Mouse (Mus musculus) liver, adult 2 months (tissue): ENCODE results near the gene Plekhg1. TPM values are rescaled to one million over a fixed set of nuclear protein-coding genes. Genes with fewer than 3 reads are reported as not detected.

Experiments
- DNase-seq: peaks from one replicate; pipeline ENCODE4 v3.0.0-alpha.2; 2011; ENCODE audit warnings: low read depth, low spot score; ENCODE audit errors: extremely low read depth
- H3K27ac ChIP-seq: fragments of 200-500 bp; replicated peaks from 2 replicates; pipeline ENCODE4 v1.5.1; 2012; ENCODE audit warnings: low read depth, mild to moderate bottlenecking, control low read depth, inconsistent platforms, low read length; ENCODE audit not compliant: insufficient read depth
- H3K27me3 ChIP-seq: fragments of 200-500 bp; 2 replicates; pipeline ENCODE4 v1.6.1; 2012; ENCODE audit warnings: mild to moderate bottlenecking, moderate library complexity, low read length, inconsistent platforms; ENCODE audit not compliant: control insufficient read depth, insufficient read depth
- H3K36me3 ChIP-seq: fragments of 200-500 bp; 2 replicates; pipeline ENCODE4 v1.6.1; 2012; ENCODE audit warnings: low read length, inconsistent platforms; ENCODE audit not compliant: control insufficient read depth, insufficient read depth
- H3K4me1 ChIP-seq: fragments of 200-500 bp; 2 replicates; pipeline ENCODE4 v1.6.1; 2011; ENCODE audit warnings: low read length; ENCODE audit not compliant: control insufficient read depth, insufficient read depth
- H3K4me3 ChIP-seq: fragments of 200-500 bp; 2 replicates; pipeline ENCODE4 v1.5.1; 2011; ENCODE audit warnings: low read depth, mild to moderate bottlenecking, control low read depth, low read length, moderate library complexity; ENCODE audit not compliant: insufficient read depth
- H3K79me2 ChIP-seq: fragments of 200-500 bp; 2 replicates; pipeline ENCODE4 v1.6.1; 2012; ENCODE audit warnings: inconsistent platforms, mild to moderate bottlenecking, low read length, moderate library complexity; ENCODE audit not compliant: control insufficient read depth, insufficient read depth
- H3K9ac ChIP-seq: fragments of 200-500 bp; 2 replicates; pipeline ENCODE4 v1.6.1; 2012; ENCODE audit warnings: low read depth, mild to moderate bottlenecking, control low read depth, inconsistent platforms, low read length
- CTCF ChIP-seq: fragments of 200-500 bp; IDR thresholded peaks from 2 replicates; pipeline ENCODE4 v1.5.1; 2011; ENCODE audit warnings: low read depth, low read length, control low read depth
- POLR2A ChIP-seq: fragments of 200-500 bp; IDR thresholded peaks from 2 replicates; pipeline ENCODE4 v1.6.1; 2011; ENCODE audit warnings: low read length, control low read depth; ENCODE audit not compliant: insufficient read depth; ENCODE audit errors: extremely low read depth
- WGBS: fragments of 180-500 bp; shearing (Covaris S2); methylation state at CpG from one replicate; pipeline ENCODE4 v1.1.7; 2018; 5-methylcytosine and 5-hydroxymethylcytosine counted together
- polyA plus RNA-seq: library from polyadenylated mRNA; depleted of rRNA; stranded (reverse); fragments of >200 nt; gene quantifications from 2 replicates; pipeline ENCODE4 v1.2.3, GENCODE M21; 2012; rRNA removed
- total RNA-seq: library from RNA; depleted of rRNA; stranded (reverse); fragments of >200 nt; gene quantifications from 2 replicates; pipeline ENCODE4 v1.2.3, GENCODE M21; 2014; rRNA removed

Gene Plekhg1
- 4.0 and 6.0 TPM in 2 replicates for total RNA-seq
- polyA plus RNA-seq, result 0.77 and 1.2 TPM in 2 replicates

- no peaks in the 10 kb centered on the region for H3K36me3 ChIP-seq
- H3K9ac ChIP-seq, result peak within 1 kb of the TSS; percentile 70
- H3K27ac ChIP-seq, result peak within 1 kb of the TSS; percentile 58
- peak; percentile 27 for DNase-seq
- no peaks in the 10 kb centered on the region for H3K27me3 ChIP-seq
- WGBS, result 0% methylated on average over 28 of the region's 29 CpGs
- peak within 1 kb of the TSS; percentile 74 for H3K4me3 ChIP-seq
- 0 out of 2 replicates have a peak, but pooled peaks cover 2% of the 10 kb centered on the region for H3K4me1 ChIP-seq
- no peaks in the 10 kb centered on the region for H3K79me2 ChIP-seq
- TF ChIP-seq POLR2A (no peak), CTCF (peak; percentile 38)
Measured at GRCm38 (mm10) chr10:3740148-3740503, at the start of gene Plekhg1. Plekhg1 (plus strand) TSS chr10:3740364.

- no peaks in the 10 kb centered on the region for H3K36me3 ChIP-seq
- no peak overlapping the region for H3K27ac ChIP-seq
- WGBS, result 85% methylated on average over 1 of the region's 1 CpGs
- no peak for TF ChIP-seq CTCF
- TF ChIP-seq POLR2A, result no peak
- no peak overlapping the region for H3K9ac ChIP-seq
- no peaks in the 10 kb centered on the region for H3K79me2 ChIP-seq
- no peak overlapping the region for H3K4me3 ChIP-seq
- no peaks in the 10 kb centered on the region for H3K4me1 ChIP-seq
- H3K27me3 ChIP-seq, result no peaks in the 10 kb centered on the region
- DNase-seq, result no peak
Measured at GRCm38 (mm10) chr10:3692791-3693190, 47.4 kb upstream of the Plekhg1 start.

- Histone ChIP-seq H3K4me1 (no peaks in the 10 kb centered on the region), H3K4me3 (no peak overlapping the region), H3K79me2 (no peaks in the 10 kb centered on the region), H3K9ac (no peak overlapping the region), H3K27ac (no peak overlapping the region), H3K27me3 (no peaks in the 10 kb centered on the region), H3K36me3 (no peaks in the 10 kb centered on the region)
- 91% methylated on average over 6 of the region's 6 CpGs for WGBS
- DNase-seq, result no peak
- no peak for TF ChIP-seq POLR2A
- no peak for TF ChIP-seq CTCF
Measured at GRCm38 (mm10) chr10:3693699-3694280, 46.4 kb upstream of the Plekhg1 start.

- H3K4me3 ChIP-seq, result no peak overlapping the region
- H3K27me3 ChIP-seq, result no peaks in the 10 kb centered on the region
- 45% methylated on average over 5 of the region's 5 CpGs for WGBS
- H3K4me1 ChIP-seq, result 0 out of 2 replicates have a peak, but pooled peaks cover under 1% of the 10 kb centered on the region
- H3K36me3 ChIP-seq, result no peaks in the 10 kb centered on the region
- DNase-seq, result peak; percentile 11
- TF ChIP-seq POLR2A, result no peak
- H3K79me2 ChIP-seq, result no peaks in the 10 kb centered on the region
- H3K27ac ChIP-seq, result no peak overlapping the region; the same call in 1 of the 2 replicates
- no peak overlapping the region for H3K9ac ChIP-seq
Measured at GRCm38 (mm10) chr10:3695332-3695905, 44.7 kb upstream of the Plekhg1 start.

DNA sequence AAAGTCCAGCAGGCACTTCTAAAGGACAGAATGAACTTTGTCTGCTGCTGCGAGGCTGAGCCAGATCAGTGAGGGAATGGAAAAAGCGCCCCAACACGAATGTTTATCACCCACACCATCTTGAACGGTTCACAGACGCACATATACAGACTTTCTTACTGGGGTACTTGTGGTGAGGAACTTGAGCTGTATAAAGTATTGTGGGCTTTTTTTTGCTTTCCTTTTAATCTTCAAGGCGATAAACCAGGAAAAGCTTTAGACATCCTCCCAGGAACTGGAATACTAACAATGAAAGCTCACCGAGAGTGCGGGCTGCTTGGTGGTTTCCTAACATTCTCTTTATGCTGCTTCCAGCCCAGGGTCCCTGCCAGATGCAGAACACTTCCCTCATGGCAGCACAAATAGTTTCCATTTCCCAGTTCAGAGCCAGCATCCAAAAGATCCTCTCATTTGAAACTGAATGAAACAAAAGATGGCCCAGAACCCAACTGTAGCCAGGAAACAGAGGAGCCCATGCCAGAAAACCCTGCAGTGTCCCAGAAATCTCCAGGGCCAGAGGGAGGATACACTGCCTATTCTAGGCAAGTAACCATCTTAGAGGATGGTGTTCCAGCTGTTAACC lies 43.3 kb upstream of the Plekhg1 start:
- peak overlapping the region; percentile 69 for H3K27ac ChIP-seq
- no peaks in the 10 kb centered on the region for H3K27me3 ChIP-seq
- 56% methylated on average over 8 of the region's 8 CpGs for WGBS
- H3K4me1 ChIP-seq, result 0 out of 2 replicates have a peak, but pooled peaks cover 2% of the 10 kb centered on the region
- H3K4me3 ChIP-seq, result no peak overlapping the region
- TF ChIP-seq CTCF, result no peak
- TF ChIP-seq POLR2A, result no peak
- DNase-seq, result peak; percentile 13
- H3K36me3 ChIP-seq, result no peaks in the 10 kb centered on the region
- H3K9ac ChIP-seq, result no peak overlapping the region
- no peaks in the 10 kb centered on the region for H3K79me2 ChIP-seq

DNA sequence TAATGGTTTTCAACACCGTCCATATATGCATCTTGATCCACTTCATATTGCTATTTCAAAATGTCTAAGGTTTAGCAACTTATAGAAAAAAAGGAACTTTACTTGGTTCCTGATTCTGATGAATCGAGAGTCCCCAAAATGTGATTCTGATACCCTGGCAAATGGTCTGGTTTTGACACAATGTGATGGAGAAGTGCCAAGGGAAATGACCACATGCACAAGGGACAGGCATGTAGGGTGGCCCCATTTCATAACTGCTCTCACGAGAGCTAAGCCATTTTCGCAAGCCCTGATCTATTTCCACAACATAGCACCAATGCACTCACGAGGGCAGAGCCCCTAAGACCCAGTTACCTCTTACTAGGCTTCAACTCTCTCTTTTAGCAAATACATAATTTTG lies 42.7 kb upstream of the Plekhg1 start:
- Histone ChIP-seq H3K36me3 (no peaks in the 10 kb centered on the region), H3K9ac (no peak overlapping the region), H3K27ac (no peak overlapping the region), H3K4me1 (0 out of 2 replicates have a peak, but pooled peaks cover 2% of the 10 kb centered on the region), H3K4me3 (no peak overlapping the region), H3K79me2 (no peaks in the 10 kb centered on the region), H3K27me3 (no peaks in the 10 kb centered on the region)
- WGBS, result 71% methylated on average over 5 of the region's 5 CpGs
- TF ChIP-seq POLR2A, result no peak
- TF ChIP-seq CTCF, result no peak
- DNase-seq, result no peak
